Mouse (Mus musculus) heart, adult 2 months (tissue): ENCODE measurements around the gene Nedd8.

Experiments used
- CTCF ChIP-seq: fragments of 200-600 bp; IDR thresholded peaks from 2 replicates; pipeline ENCODE4 v1.8.1; 2022; ENCODE audit warnings: antibody characterized with exemption, mild to moderate bottlenecking, moderate library complexity
- EP300 ChIP-seq: fragments of 200-500 bp; IDR thresholded peaks from 2 replicates; pipeline ENCODE4 v1.6.1; 2011; ENCODE audit warnings: low read depth, low read length, control low read depth; ENCODE audit not compliant: insufficient read depth

GRCm38 (mm10) chr14:55719737-55720136 lies 47.8 kb upstream of the Nedd8 start:
- TF ChIP-seq CTCF (no peak), EP300 (no peak)
